Mouse (Mus musculus): ENCODE measurements around the gene Lrrc7.

DNA sequence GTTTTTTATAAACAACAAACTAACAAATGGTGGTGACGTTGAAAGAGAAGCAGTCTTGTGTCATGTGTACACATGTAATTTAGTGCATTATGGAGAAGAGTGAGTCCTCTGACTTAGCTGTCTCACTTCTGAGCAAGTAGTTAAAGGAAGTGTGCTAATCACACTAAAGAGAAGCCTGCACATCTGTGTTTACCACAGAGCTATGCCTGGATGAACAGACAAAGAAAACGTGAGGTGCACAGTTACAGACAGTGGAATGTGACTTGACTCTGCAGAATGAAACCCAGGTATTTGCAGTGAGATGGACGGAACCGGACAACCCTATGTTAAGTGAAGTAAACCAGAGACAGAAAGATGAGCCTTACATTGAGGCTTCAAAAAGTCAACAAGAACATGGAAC, 430.3 kb downstream of the Lrrc7 start:
- TF ChIP-seq E2F4 (IDR thresholded peaks at IDR 0.05; ENCODE audit: insufficient replicate concordance, low read depth, low read length), result no peak
- no peak for TF ChIP-seq MAFK (IDR thresholded peaks at IDR 0.05; ENCODE audit: insufficient replicate concordance, low read length)
- TF ChIP-seq ETS1 (conservative IDR thresholded peaks at IDR 0.05; ENCODE audit: low read depth, low read length), result peak; percentile 77
- no peak for TF ChIP-seq GABPA (IDR thresholded peaks at IDR 0.05; ENCODE audit: insufficient replicate concordance, low read depth, low read length)
- no peak for TF ChIP-seq USF2 (conservative IDR thresholded peaks at IDR 0.05; ENCODE audit: low read depth, low read length)
- peak; percentile 42; the same call in 1 of the 2 replicates for TF ChIP-seq EP300 (IDR thresholded peaks at IDR 0.05; ENCODE audit: low read length)
- no peak for TF ChIP-seq ZMIZ1 (IDR thresholded peaks at IDR 0.05; ENCODE audit: low read depth, low read length)
- no peak for TF ChIP-seq CTCF (conservative IDR thresholded peaks at IDR 0.05 in 1 of 2, IDR thresholded peaks at IDR 0.05 in 1 of 2; ENCODE audit: low read depth in 2 of 2, low read length in 2 of 2)
- no peak for TF ChIP-seq ZKSCAN1 (IDR thresholded peaks at IDR 0.05; ENCODE audit: borderline replicate concordance, low read depth, low read length)
- TF ChIP-seq MXI1 (IDR thresholded peaks at IDR 0.05; ENCODE audit: low read depth, low read length), result no peak
- TF ChIP-seq NRF1 (IDR thresholded peaks at IDR 0.05; ENCODE audit: low read depth, low read length), result no peak
- no peak for TF ChIP-seq POLR2A (IDR thresholded peaks at IDR 0.05; ENCODE audit: low read depth, low read length)
- no peak for TF ChIP-seq USF1 (IDR thresholded peaks at IDR 0.05; ENCODE audit: low read depth, low read length)

Measured in CH12.LX (cell line).